Mouse (Mus musculus): ENCODE data around the gene Kdsr.

- TF ChIP-seq MYOG (IDR thresholded peaks at IDR 0.05; ENCODE audit: control insufficient read depth in 1 of 3, insufficient read depth in 1 of 3, insufficient read length in 2 of 3, low read depth in 2 of 3) (no peak), MAX (IDR thresholded peaks at IDR 0.05; ENCODE audit: low read depth) (no peak), POLR2A (IDR thresholded peaks at IDR 0.05; ENCODE audit: insufficient read length, low read depth) (no peak), TCF12 (IDR thresholded peaks at IDR 0.05; ENCODE audit: insufficient read depth, poor library complexity, severe bottlenecking) (no peak), E2F4 (IDR thresholded peaks at IDR 0.05; ENCODE audit: insufficient read depth) (no peak), REST (IDR thresholded peaks at IDR 0.05; ENCODE audit: insufficient read depth, insufficient read length) (no peak), SRF (IDR thresholded peaks at IDR 0.05; ENCODE audit: control insufficient read depth, insufficient read length, low read depth) (no peak), USF1 (IDR thresholded peaks at IDR 0.05; ENCODE audit: low read depth) (no peak), MYOD1 (IDR thresholded peaks at IDR 0.05; ENCODE audit: control insufficient read depth in 1 of 3, insufficient read length in 2 of 3, low read depth in 2 of 3) (no peak), POLR2AphosphoS2 (IDR thresholded peaks at IDR 0.05; ENCODE audit: insufficient read length, low read depth) (no peak), TCF3 (IDR thresholded peaks at IDR 0.05; ENCODE audit: insufficient read length, low read depth) (no peak), CEBPB (IDR thresholded peaks at IDR 0.05; ENCODE audit: insufficient read depth, poor library complexity, severe bottlenecking) (no peak)
Observed at GRCm38 (mm10) chr1:106742980-106743379, 16.5 kb downstream of the Kdsr start.
